Mouse (Mus musculus): Measurements from ENCODE around the gene Ech1.

The Ech1 gene

DNA sequence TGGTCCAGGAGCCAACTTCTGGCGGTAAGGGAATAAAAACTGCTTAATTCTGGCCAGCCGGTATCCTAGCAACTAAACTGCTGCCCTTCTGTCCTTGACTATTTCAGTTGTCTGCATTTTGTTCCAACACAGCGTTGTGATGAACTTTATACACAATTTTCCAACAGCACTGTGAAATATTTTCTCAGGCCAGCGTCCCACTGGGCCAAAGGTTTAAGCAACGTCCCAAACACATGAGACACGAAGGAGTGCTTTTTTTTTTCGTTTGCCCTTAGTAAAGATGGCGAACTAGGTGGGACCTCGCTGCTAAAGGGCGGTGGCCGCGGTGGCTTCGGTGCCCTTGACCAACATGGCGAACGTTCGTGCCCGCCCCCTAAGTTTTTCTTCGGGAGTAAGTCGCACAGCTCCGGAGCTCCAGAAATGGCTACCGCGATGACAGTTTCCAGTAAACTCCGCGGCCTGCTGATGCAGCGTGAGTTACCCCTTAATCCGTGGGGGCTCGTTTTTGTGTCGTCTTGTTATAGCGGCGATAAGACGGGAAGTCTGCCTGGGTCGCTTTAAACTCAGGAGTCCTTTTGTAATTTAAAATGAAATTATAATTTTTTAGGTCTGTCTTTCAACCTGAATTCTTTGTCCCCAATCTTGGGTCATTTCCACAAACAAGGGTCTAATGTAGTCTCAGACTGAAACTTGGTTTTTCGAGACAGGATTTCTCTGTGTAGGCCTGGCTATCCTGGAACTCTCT, at the start of gene Ech1:
TSS of gene Ech1 (plus strand) at position 277 of the 745 bp plus-strand sequence.
- DNase-seq (ENCODE audit: low spot score in 2 of 2): peak; percentile 84 to 89

DNA sequence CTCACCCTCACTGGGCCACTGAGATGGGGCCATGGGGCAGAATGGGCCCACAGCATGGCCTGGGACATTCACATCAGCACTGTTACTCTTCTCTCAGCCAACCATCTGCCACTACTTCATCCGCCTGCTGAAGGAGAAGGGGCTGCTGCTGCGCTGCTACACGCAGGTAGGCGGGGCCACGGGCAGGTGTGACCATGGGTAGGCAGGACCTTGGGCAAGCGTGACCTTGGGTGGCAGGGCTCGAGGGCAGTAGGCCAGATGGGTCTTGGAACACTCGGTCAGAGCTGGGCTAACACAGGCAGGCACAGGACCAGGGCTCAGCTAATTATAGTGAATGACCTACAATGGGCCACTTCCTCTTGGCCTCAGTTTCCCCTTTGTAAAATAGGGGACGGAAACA, 46.2 kb upstream of the Ech1 start:
- DNase-seq (ENCODE audit: low spot score in 2 of 2): no peak

DNA sequence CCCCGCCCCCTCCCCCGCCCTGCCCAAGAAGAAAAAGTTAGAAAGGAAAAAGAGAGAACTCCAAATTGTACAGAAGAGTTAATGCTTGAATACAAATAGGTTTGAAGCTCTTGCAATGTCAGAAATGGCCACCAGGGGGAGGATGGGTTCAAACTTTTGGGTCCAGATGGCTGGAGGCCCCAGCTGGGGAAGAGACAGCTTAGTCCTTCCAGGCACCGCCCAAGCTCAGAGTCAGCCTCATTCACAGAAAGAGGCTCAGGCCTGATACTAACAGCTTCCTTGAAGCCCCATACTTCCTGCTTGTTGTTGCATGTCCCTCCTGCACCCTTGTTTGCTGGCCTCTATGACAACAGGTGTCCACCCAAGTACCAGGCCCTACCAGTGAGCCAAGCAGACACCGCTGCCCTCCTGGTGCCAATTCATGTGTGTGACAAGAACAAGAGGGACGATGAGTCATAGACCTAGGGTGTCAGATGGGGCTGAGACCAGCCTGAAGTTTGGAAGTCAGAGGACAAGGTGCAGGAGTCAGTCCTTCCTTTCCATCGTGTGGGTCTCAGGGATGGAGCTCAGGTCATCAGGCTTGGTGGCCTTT, 44.9 kb upstream of the Ech1 start:
- peak; percentile 82 to 84 for DNase-seq (ENCODE audit: low spot score in 2 of 2)

DNA sequence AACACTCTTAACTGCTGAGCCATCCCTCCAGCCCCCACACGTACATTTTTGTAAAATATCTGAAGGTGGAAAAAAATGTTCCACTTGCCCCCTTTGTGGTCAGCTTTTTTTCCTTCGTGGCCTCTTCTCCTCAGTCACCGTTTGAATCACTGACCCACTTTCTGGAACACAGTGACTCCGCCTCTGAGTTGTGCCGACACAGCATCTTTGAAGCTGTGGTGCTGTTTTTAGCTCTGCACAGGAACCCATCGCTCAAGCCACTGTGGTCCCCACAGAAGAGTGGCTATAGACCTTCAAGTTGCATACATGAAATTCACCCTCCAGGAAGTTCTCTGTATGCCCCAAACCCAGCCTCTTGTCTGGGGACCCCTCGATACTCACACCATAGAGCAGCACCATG, 44.2 kb upstream of the Ech1 start:
- DNase-seq (ENCODE audit: low spot score in 2 of 2): no peak

DNA sequence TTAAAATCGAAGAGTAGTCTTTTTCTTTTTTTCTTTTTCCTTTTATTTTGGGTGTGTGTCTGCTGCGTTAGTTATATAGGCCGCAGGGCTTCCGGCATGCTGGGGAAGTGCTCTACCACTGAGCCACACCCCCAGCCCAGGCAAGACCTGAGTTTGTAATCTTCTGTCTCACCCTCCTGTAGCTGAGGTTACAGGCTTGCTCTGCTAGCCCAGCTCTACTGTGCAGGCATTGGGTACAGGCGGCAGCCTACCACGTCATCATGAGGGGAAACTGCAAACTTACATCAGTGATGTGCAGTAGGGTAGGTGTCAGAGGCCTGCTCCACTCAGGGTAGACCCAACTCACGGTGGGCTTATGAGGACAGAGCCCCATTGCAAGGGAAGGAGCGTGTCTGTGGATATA, 43.8 kb upstream of the Ech1 start:
- no peak for DNase-seq (ENCODE audit: low spot score in 2 of 2)

DNA sequence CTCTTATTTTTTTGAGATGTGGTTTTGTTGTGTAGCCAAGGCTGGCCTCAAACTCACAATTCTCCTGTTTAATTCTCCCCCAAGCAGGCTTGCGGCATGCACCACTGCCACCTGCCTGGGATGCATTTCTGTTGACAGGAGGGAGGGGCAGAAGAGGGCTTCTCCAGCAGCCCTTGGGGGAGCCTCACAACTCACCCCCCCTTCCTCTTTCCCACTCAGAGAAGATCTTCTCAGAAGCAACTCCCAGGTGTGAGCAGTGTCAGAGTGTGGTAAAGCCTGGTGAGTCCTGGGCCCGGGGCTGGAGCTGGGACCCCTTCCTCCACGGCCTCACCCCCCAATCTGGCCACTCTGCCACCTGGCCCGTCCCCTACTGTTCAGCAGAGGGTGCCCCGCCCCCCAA, 39.9 kb upstream of the Ech1 start:
- DNase-seq (ENCODE audit: low spot score in 2 of 2): no peak

DNA sequence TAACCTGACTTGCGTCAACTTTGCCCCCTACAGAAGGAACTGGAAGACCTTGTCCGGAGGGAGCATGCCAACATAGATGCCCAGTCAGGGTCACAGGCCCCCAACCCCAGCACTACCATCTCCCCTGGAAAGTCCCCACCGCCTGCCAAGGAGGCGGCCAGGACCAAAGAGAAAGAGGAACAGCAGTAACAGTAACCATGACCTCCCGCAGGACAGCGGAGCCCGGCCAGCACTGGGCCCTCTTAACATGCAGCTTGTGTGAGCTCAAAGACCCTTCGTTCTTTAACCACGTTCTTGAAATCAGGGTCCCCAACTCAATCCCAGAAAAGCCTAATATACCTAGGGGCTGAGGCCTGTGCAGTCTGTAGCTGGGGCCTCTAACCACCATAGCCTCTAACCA, 37.1 kb upstream of the Ech1 start:
- DNase-seq (ENCODE audit: low spot score in 2 of 2): no peak

DNA sequence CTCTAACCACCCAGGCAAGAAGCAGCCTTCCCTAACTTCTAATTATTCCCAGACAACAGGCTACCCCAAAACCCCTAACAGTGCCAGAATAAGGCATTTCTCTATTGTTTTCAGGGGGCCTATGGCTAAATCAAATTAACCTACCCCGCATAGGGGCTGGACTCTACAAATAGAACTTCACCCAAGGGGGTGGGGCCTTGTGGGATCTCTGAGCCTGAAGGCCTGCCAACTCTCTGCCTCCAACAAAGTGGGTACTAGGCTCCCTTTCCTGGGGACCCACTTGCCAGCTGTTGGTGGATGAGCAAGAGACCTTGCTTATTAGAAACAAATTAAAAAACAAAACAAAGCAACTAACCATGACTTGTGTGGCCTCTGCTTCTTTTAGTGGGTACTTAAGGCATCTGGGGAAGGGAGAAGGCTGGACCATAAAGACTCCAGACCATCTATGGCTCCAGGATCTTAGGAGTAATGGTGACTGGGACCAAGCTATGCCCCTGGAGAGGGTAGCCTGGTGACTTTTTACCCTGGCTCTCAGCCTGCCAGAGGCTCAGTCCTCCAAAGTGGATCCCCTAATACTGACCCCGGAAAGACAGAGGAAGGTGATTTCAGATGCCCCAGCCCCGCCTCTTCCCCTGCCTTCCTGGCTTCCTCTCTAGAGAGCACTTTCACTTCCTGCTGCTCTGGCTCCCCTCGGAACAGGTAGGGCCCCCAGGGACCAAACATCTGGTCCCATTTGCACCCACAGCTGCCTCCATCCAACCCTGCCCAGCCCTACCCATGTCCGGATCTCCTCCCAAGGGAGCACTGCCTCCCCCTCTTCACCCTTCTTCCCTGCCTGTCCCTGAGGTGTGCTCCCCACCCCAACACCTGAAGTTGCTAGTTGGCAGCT, 36.5 kb upstream of the Ech1 start, which contains the start of gene Rinl:
TSS of gene Rinl (plus strand) at position 663 of the 889 bp plus-strand sequence.
- DNase-seq (ENCODE audit: low spot score in 2 of 2): no peak

DNA sequence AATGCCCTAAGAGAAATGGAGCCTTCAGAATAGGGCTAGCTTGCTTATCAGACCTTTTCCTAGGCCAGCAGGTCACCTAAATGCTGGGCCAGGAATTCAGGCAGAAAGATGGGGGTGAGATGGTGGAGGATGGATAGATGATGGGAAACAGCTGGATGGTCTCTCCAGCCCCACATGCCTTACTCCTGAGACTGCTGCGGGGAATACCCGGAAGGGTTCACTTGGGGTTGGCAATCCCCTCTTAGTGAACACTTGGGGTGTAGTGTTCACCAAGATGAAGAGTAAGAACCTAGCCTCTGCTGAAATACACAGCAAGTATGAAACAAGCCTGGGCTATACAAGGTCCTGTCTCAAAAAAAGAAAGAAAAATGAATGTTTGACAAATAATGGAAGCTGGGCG, 35.8 kb upstream of the Ech1 start:
- no peak for DNase-seq (ENCODE audit: low spot score in 2 of 2)

DNA sequence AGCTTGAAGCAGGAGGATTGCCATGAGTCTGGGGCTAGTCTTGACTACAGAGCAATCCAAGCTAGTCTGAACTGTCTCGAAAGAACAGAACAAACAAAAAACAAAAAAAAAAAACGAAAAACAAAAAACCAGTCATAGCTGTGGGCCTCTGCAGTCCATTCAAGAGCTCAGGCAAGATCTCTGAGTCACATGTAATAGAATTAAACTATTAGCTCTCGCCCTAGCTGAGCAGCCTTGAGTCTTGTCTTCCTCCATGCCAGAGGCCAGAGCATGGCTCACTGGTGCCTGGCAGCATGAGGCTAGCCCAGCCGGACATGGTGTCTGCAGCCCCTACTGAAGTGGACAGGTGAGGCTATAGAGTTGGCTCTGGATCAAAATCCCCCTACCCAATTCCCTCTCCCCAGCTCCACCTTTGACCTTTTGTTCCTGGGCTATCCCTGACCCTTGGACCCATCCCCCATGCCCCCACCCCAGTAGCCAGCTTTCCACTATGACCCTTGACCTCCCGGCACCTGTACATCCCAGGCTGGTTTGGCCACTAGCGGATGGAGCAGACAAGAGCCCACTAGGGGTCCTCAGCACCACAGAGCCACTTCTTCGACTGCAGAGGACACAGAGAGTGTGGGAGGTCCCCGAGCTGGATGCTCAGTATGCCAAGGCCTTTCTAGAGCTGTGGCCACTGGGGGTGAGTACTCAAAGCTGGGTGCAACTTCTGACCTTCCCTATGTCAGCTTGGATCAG, 34.8 kb upstream of the Ech1 start:
- no peak for DNase-seq (ENCODE audit: low spot score in 2 of 2)

DNA sequence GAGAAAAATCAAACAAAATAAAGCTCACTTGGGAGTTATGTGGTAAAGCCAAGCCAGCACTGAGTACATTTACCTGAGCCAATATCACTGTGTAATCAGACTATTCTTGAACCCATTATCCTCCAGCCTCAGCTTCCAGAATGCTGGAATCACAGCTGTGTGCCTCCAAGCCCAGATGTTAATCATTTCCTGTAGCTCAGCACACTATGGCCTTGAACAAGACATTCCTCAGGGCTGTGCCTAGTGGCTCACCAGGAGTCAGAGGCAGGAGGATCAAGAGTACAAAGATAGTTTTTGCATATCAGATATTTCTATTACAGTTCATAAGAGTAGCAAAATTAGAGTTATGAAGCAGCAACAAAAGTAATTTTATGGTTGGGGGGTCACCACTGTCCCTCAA, 33.3 kb upstream of the Ech1 start:
- no peak for DNase-seq (ENCODE audit: low spot score in 2 of 2)

DNA sequence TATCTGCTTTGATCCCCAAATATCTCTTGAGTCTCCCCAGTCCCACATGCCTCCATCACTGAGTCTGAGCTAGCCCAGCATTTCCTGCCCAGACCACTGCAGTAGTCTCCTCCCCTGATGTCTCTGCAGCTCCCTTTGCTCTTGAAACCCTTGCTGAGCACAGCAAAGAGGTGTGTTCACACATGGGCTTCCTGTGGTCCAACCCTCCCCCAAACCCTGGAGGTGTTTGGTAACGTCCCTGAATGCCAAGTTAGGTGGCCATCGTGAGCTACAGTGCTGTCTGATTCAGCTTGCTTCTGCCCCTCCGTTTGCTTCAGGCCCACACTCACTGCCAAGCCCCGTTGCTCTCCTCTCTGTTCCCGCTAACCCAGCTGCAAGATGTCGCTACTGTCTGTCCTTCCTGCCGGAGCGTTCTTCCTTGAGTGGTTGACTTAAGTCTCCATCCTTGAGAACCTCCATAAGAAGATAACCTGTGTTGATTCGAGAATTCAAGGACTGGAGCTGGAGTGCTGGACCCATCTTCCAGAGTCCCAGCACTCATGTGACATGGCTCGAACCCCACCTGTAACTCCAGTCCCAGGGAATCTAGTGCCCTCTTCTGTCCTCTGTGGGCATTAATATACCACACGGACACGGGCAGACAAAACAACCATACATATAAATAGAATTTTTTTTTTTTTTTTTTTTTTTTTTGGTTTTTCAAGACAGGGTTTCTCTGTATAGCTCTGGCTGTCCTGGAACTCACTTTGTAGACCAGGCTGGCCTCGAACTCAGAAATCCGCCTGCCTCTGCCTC, 32.4 kb upstream of the Ech1 start:
- no peak for DNase-seq (ENCODE audit: low spot score in 2 of 2)

DNA sequence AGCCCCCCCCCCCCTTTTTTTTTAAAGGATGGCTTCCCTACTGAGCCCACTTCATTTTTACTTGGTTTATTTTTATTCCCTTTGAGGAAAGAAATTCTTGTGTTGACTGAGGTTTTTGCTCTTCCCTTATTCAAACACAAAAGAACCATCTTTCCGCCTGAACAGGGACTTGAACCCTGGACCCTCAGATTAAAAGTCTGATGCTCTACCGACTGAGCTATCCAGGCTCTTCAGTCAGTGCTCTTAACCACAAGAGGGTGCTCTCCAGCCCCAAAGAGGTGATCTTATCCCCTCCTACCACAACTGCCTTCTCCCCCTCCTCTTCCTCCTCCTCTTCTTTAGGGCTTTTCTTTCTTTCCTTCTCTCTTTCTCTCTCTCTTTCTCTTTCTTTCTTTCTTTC, 31.2 kb upstream of the Ech1 start:
- no peak for DNase-seq (ENCODE audit: low spot score in 2 of 2)

DNA sequence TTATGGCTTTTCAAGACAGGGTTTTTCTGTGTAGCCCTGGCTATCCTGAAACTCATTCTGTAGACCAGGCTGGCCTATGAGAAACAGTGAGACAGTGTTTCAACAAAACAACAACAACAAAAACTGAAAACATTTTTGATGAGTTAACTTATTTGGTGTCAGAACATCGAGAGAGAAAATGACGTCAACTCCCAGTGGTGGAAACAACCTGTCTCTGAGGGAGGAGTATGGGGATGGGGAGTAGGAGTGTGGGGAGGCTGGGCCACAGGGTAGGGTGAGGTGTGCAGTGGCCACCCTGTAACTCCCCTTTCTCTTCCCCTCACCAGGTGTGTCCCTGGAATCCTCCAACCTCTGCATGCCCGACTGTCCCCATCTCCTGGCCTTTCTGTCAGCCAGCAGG, 30.5 kb upstream of the Ech1 start:
- DNase-seq (ENCODE audit: low spot score in 2 of 2): no peak

DNA sequence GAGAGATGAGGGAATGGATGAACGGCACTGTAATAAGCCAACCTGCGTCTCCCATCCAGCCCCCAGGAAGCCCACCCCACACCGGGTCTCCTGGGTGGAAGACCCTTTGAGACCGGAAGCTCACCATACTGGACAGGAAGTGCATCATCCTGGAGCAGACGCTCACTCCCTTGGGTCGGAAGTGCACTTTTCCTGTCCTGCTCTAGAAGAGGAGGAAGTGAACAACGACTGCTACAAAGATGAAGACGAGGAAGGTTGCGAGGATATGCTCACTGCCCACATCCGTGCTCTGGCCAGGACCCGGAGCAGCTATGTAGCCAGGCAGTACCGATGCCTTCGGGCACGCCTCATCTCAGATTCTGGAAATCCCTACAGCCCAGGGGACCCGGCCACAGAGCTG, 29.2 kb upstream of the Ech1 start:
- no peak for DNase-seq (ENCODE audit: low spot score in 2 of 2)

DNA sequence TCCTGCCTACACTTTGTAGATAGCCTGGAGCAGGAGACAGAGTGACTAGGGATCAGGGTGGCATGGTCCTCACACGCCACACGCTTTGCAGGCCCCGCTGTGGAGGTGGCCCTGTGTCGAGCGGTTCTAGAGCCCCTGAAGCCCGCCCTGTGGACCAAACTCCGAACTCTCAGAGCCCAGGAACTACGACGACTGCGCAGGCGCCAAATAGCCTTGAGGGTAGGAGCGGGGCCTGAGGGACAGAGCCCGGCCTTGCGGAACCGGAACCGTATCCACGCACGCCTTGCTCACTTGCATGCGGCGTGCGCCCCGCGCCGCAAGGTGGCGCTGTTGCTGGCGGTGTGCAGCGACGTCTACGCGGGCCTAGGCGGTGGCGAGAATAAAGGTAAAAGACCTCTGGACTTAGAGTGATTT, 28.4 kb upstream of the Ech1 start:
- peak in 1 of 2 experiments; percentile 73 for DNase-seq (ENCODE audit: low spot score in 2 of 2)

DNA sequence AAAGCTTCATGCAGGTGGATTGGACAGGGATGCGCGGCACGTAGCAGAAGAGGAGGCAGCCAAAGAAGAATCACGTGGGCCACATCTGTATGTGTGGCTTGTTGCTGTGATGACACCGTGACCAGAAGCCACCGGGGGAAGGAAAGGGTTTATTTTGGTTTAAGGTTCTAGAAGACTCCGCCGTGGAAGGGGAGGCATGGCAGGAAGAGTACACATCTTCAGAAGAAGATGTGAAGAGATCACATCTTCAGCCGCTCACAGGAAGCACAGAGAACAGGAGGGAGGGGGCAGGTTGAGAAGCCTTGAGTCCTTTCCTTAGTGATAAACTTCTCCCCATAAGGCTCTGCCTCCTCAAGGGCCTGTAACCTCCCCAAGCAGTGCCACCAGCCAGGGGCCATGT, 25.0 kb upstream of the Ech1 start:
- DNase-seq (ENCODE audit: low spot score in 2 of 2): no peak

DNA sequence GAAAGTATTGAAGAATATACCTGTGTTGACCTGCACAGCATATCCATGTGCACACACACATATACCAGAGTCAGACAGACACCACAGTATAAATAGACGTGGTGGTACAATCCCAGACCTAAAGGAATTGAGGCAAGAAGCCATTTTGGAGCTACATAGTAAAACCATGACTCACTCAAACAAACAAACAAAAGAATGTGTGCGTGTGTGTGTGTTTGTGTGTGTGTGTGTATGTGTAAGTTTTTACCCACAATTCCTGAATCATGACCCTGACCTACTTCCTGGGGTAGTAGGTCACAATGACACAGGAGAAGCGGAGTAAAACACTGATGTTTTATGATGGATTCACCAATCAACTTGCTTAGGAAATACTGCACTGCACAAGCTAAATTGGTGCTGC, 23.6 kb upstream of the Ech1 start:
- DNase-seq (ENCODE audit: low spot score in 2 of 2): no peak

DNA sequence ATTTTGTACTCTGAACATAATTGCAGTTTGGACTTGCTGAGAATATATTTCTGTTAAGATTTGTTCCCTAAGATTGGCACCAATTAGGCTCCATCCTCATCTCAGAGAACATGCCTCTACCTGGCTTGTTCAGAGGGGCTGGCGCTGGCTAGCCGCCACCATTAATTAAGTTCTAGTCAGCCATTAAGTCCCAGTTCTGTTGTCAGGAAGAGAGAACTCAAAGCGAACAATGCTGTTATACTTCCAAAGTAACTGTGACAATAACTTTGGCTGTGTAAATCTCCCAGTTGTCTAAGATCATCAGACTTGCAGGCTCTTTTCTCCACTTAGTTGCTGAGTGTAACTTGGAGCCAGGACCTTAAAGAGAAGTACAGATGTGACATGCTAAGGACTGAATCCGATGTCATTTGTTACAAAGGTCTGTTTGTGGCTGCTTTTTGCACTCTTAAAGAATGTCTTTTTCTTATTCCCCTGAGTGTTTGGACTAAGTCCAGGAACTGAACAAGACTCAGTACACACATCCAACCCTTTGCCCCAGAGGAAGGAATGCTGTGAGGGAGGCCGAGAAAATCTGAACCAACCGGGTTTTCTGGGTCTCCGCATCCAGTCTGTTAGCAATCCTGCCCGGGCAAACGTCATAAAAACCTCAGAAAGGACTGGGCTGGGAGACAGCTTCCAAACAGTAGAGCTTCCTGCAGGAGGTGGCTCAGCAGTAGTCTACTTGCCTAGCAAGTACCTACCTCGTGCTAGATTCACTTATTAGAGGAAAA, 22.9 kb upstream of the Ech1 start:
- DNase-seq (ENCODE audit: low spot score in 2 of 2): no peak

DNA sequence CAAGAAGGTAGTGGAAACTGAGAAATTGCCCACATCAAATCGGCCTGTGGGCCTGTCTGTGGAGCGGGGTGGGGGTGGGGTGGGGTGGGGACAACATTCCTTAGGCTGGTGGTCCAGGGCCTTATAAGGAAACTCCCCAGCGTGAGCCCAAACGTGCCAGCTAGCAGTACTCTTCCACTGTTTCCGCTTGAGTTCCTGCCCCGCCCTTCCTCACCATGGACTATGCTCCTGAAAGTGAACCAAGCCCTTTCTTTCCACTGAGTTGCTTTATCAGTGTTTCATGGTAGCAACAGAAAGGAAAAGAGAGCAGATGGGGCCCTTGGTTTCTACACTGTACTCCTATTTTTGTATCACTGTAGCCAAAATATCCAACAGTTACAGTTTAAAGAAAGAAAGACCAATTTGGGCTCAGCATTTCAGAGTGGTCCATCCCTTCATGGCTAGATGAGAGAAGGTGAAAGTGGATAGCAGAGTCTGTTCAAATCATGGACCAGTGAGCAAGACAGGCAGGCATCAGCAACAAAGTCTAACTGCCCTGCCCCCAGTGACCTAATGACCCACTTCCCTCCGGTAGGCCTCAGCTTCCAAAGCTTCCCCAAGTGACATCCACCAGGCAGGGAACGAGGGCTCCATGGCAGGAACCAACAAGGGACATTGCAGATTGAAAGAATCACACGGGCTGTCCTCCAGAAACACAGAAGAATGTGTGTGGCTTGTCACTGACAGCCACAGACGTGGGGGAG, 22.0 kb upstream of the Ech1 start:
- DNase-seq (ENCODE audit: low spot score in 2 of 2): no peak
